Mouse (Mus musculus): ENCODE measurements around the gene Spdef.

DNA sequence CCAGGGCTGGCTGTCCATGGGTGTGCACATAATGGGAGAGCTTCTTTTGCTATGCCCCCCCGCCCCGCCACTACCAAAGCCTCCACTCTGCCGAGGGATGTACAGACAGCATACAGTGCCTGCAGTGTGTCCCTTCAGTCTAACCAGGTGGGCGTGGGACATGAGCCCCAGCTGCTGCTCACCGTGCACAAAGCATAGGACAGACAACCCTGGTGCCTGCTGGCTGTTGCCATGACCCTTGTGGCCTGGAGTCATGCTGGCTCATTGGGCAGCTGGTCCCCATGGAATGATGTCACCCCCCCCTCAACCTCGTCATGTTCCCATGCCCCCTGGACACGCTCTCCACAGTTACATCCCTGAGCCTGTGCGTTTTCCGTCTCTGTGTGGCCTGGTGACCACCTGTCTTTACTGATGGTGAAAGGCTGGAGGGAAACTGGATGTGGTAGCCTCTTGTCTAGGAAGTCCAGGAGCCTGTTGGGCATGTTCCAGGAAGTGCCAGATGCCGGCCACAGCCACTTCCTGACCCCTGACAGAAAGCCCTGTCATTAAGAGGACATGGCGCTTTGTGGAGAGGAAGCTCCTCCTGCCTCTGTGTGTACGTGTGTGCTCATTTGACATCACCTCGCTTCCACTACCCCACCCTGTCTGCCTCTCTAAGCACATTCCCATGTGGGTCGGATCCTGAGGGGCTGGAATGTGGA is 37.6 kb downstream of the Spdef start:
- no peak for TF ChIP-seq CTCF (IDR thresholded peaks at IDR 0.05; ENCODE audit: low read depth, low read length)
- no peak for TF ChIP-seq POLR2A (IDR thresholded peaks at IDR 0.05; ENCODE audit: extremely low read depth, insufficient read depth, low read length)

All from liver, adult 2 months (tissue).